Mouse (Mus musculus) gonadal fat pad, adult 2 months (tissue): ENCODE measurements around the gene Cidec. TPM values are rescaled to one million over a fixed set of nuclear protein-coding genes. Genes with fewer than 3 reads are reported as not detected.

Experiments
- DNase-seq: peaks from one replicate; pipeline ENCODE4 v3.0.0-alpha.2; 2012; ENCODE audit warnings: low read depth
- polyA plus RNA-seq: library from polyadenylated mRNA; depleted of rRNA; stranded (reverse); fragments of >200 nt; gene quantifications from 2 replicates; pipeline ENCODE4 v1.2.3, GENCODE M21; 2012; rRNA removed

The Cidec gene
- 1,279 and 2,693 TPM in 2 replicates for polyA plus RNA-seq

GRCm38 (mm10) chr6:113435664-113436205 is at the start of gene Cidec:
TSS of gene Cidec (minus strand) at chr6:113435760.
- no peak for DNase-seq

GRCm38 (mm10) chr6:113483729-113484128 is 48.2 kb upstream of the Cidec start:
- no peak for DNase-seq

GRCm38 (mm10) chr6:113483100-113483615 is 47.6 kb upstream of the Cidec start, which contains the start of gene Creld1:
TSS of gene Creld1 (plus strand) at chr6:113483297.
- DNase-seq = no peak

GRCm38 (mm10) chr6:113482477-113483099 is 47.0 kb upstream of the Cidec start:
- DNase-seq = no peak

GRCm38 (mm10) chr6:113480555-113481373 is 45.2 kb upstream of the Cidec start:
- DNase-seq = peak; percentile 99

GRCm38 (mm10) chr6:113478906-113479305 is 43.3 kb upstream of the Cidec start:
- no peak for DNase-seq

GRCm38 (mm10) chr6:113477353-113477752 is 41.8 kb upstream of the Cidec start:
- no peak for DNase-seq

GRCm38 (mm10) chr6:113473715-113474114 is 38.2 kb upstream of the Cidec start:
- no peak for DNase-seq

- no peak for DNase-seq
Measured at GRCm38 (mm10) chr6:113473246-113473645, 37.7 kb upstream of the Cidec start.

GRCm38 (mm10) chr6:113472061-113472460 is 36.5 kb upstream of the Cidec start:
- DNase-seq = no peak

- no peak for DNase-seq
Measured at GRCm38 (mm10) chr6:113471297-113471936, 35.9 kb upstream of the Cidec start, which contains the start of gene Il17rc. TSS of gene Il17rc (plus strand) at chr6:113471427.

GRCm38 (mm10) chr6:113469432-113469831 is 33.9 kb upstream of the Cidec start:
- no peak for DNase-seq

- DNase-seq = no peak
Measured at GRCm38 (mm10) chr6:113469021-113469420, 33.5 kb upstream of the Cidec start.

GRCm38 (mm10) chr6:113468512-113468911 is 33.0 kb upstream of the Cidec start:
- DNase-seq = no peak

- no peak for DNase-seq
Measured at GRCm38 (mm10) chr6:113465602-113466001, 30.0 kb upstream of the Cidec start.

GRCm38 (mm10) chr6:113464040-113464439 is 28.5 kb upstream of the Cidec start:
- no peak for DNase-seq

- no peak for DNase-seq
Measured at GRCm38 (mm10) chr6:113458635-113459034, 23.1 kb upstream of the Cidec start.

GRCm38 (mm10) chr6:113457952-113458534 is 22.5 kb upstream of the Cidec start, which contains the start of gene Il17re:
TSS of gene Il17re (plus strand) at chr6:113458484.
- DNase-seq = no peak

GRCm38 (mm10) chr6:113455007-113455406 is 19.4 kb upstream of the Cidec start:
- no peak for DNase-seq

- no peak for DNase-seq
Measured at GRCm38 (mm10) chr6:113451839-113452238, 16.3 kb upstream of the Cidec start.

- DNase-seq = no peak
Measured at GRCm38 (mm10) chr6:113447639-113448038, 12.1 kb upstream of the Cidec start.
